In the genomic region with DNA sequence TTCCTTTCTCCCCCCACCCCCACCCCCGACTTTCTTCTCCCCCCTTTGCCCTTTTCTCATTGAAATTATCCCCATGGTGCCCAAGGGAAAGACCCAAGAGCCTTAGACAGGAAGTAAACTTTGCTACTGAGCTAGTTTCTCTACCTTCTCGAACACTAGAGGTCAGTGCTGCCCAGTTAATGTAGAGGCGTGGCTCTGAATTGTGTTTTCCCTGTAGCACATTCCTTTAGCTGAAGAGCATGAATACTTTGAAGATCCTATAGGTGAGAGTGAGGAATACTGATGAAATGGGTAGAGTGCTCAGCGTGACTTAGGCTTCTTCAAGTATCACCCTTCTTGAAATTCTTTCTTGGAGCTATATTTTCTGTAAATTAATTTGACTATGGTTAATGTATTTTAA, we compare ENCODE assay signal across 9 mouse cellular contexts. TPM values are rescaled to one million over a fixed set of nuclear protein-coding genes. Genes with fewer than 3 reads are reported as not detected.
DNase-seq lines count a peak whose midpoint lies in the region; ATAC-seq and TF ChIP-seq lines count a peak whose summit lies in the region.
"Had no signal": no experiment of that assay in that cellular context is flagged by ENCODE, and none has a peak within 500 bp of the region (broad histone marks: within the 10 kb centered on the region; RNA-seq: fewer than 3 reads in every experiment).

No protein-coding gene starts in this region.

- no peak for TF ChIP-seq POLR2A in kidney, adult 2 months (IDR thresholded peaks at IDR 0.05; ENCODE audit: low read depth, low read length)

- peak; percentile 25 for DNase-seq in kidney, adult 2 months
- DNase-seq in adrenal gland, postnatal 25 days: peak; percentile 3
- peak; percentile 16 to 39 for DNase-seq in frontal cortex, postnatal 10 days (ENCODE audit: low spot score in 2 of 2)
- DNase-seq in left cerebral cortex, postnatal 36 days (ENCODE audit: low spot score in 2 of 2): peak; percentile 23 to 25
- peak; percentile 16 to 43 for DNase-seq in right cerebral cortex, postnatal 36 days (ENCODE audit: low spot score in 2 of 2)
- no peak for DNase-seq in gastrocnemius, postnatal 10 days

- no peaks in the 10 kb centered on the region for H3K36me3 ChIP-seq in kidney, adult 2 months (ENCODE audit: control insufficient read depth, insufficient read depth, low read length)
- H3K36me3 ChIP-seq in kidney, embryonic 14.5 days (ENCODE audit: control insufficient read depth, insufficient read depth, low read length): no peaks in the 10 kb centered on the region

- H3K4me1 ChIP-seq in kidney, adult 2 months (ENCODE audit: control insufficient read depth, insufficient read depth, low read length): no peaks in the 10 kb centered on the region
- no peaks in the 10 kb centered on the region for H3K4me1 ChIP-seq in kidney, embryonic 14.5 days (ENCODE audit: control insufficient read depth, insufficient read depth, low read length)
- H3K4me1 ChIP-seq: megakaryocyte, embryonic 14.5 days had no signal

- no peak for TF ChIP-seq CTCF in kidney, adult 2 months (conservative IDR thresholded peaks at IDR 0.05; ENCODE audit: insufficient read depth, insufficient read length, low read depth, low read length)

- no peak overlapping the region for H3K27ac ChIP-seq in kidney, adult 2 months (ENCODE audit: insufficient read depth, low read depth, low read length)
- H3K27ac ChIP-seq in kidney, embryonic 14.5 days (ENCODE audit: low read depth, low read length): no peak overlapping the region

- H3K9me3 ChIP-seq in kidney, embryonic 14.5 days (ENCODE audit: control insufficient read depth, low read length): no peaks in the 10 kb centered on the region
- H3K9me3 ChIP-seq: megakaryocyte, embryonic 14.5 days had no signal

- no peaks in the 10 kb centered on the region for H3K27me3 ChIP-seq in kidney, adult 2 months (replicated peaks; ENCODE audit: control insufficient read depth, insufficient read depth, low read length)
- H3K27me3 ChIP-seq in kidney, embryonic 14.5 days (ENCODE audit: control insufficient read depth, insufficient read depth, low read length): no peaks in the 10 kb centered on the region
- H3K27me3 ChIP-seq: megakaryocyte, embryonic 14.5 days had no signal

- no peak for ATAC-seq in kidney, embryonic 14.5 days (ENCODE audit: low FRiP score, low TSS enrichment)
- no peak for ATAC-seq in inflammation-experienced regulatory T-cells, adult 6 months

- H3K4me3 ChIP-seq in kidney, adult 2 months (ENCODE audit: insufficient read depth, low read depth, low read length): no peak overlapping the region
- no peak overlapping the region for H3K4me3 ChIP-seq in kidney, embryonic 14.5 days (ENCODE audit: low read length)
- H3K4me3 ChIP-seq: megakaryocyte, embryonic 14.5 days had no signal

- intact Hi-C loops in left cerebral cortex, postnatal 36 days (cut with DNase I): no loop called here

- H3K4me2 ChIP-seq in kidney, embryonic 14.5 days (replicated peaks; ENCODE audit: low read depth, low read length): no peak overlapping the region

- 8% methylated on average over 4 of the region's 4 CpGs for WGBS in kidney, adult 2 months
- 4% methylated on average over 4 of the region's 4 CpGs for WGBS in kidney, embryonic 14.5 days

- H3K9ac ChIP-seq in kidney, embryonic 14.5 days (ENCODE audit: low read depth, low read length): no peak overlapping the region

RNA-seq across cellular contexts. Expression of a gene that starts 1.6 kb away (rescaled TPM):
- not detected in 2 replicates for polyA plus RNA-seq in kidney, adult 2 months (2012; rRNA removed)
- 0.06 and 0.08 TPM in 2 replicates for polyA plus RNA-seq in kidney, embryonic 14.5 days (2014; fragmentation: Nextera tagmentation; extraction: Ambion mirVana)
- 1.7 and 3.0 TPM in 2 replicates for total RNA-seq in adrenal gland, postnatal 25 days (2021)
- 10 to 100 TPM; 16.1 to 18.0 TPM for total RNA-seq in left cerebral cortex, postnatal 36 days (2021)
- polyA plus RNA-seq in inflammation-experienced regulatory T-cells, adult 6 months (2017; shearing (Covaris generic)): not detected
- total RNA-seq in gastrocnemius, postnatal 10 days (2021): under 1 TPM; 0.26 to 0.27 TPM
